Mouse (Mus musculus): Measurements from ENCODE around the gene Pgm2. TPM values are rescaled to one million over a fixed set of nuclear protein-coding genes. Genes with fewer than 3 reads are reported as not detected.

Gene Pgm2
- total and polyA plus RNA-seq, 3 experiments, result 9.8 to 27.2 (median 22.5) TPM

GRCm38 (mm10) chr5:64136325-64136724 is 43.6 kb downstream of the Pgm2 start (continued):
- TF ChIP-seq TCF12 (IDR thresholded peaks at IDR 0.05; ENCODE audit: low read depth, low read length), result no peak
- no peak for TF ChIP-seq MYC (IDR thresholded peaks at IDR 0.05; ENCODE audit: low read depth, low read length)
- TF ChIP-seq MAFK (IDR thresholded peaks at IDR 0.05; ENCODE audit: insufficient replicate concordance, low read length), result no peak
- no peak for TF ChIP-seq BHLHE40 (IDR thresholded peaks at IDR 0.05; ENCODE audit: low read depth, low read length)

- no peak for TF ChIP-seq ELF1 (IDR thresholded peaks at IDR 0.05; ENCODE audit: low read depth, low read length)
- no peak for TF ChIP-seq SIN3A (IDR thresholded peaks at IDR 0.05; ENCODE audit: low read length)
- no peak for TF ChIP-seq CHD1 (IDR thresholded peaks at IDR 0.05; ENCODE audit: low read depth, low read length)
- TF ChIP-seq EP300 (IDR thresholded peaks at IDR 0.05; ENCODE audit: low read length), result no peak
- no peak for TF ChIP-seq ZC3H11A (IDR thresholded peaks at IDR 0.05; ENCODE audit: low read depth, low read length)
- TF ChIP-seq POLR2A (IDR thresholded peaks at IDR 0.05; ENCODE audit: low read depth, low read length), result no peak
- no peak for TF ChIP-seq TBP (conservative IDR thresholded peaks at IDR 0.05; ENCODE audit: low read depth, low read length)
- no peak for TF ChIP-seq USF1 (IDR thresholded peaks at IDR 0.05; ENCODE audit: low read depth, low read length)
- TF ChIP-seq HCFC1 (IDR thresholded peaks at IDR 0.05; ENCODE audit: low read depth, low read length), result no peak
- TF ChIP-seq MAFK (IDR thresholded peaks at IDR 0.05; ENCODE audit: insufficient replicate concordance, low read length), result no peak
- no peak for TF ChIP-seq MYC (IDR thresholded peaks at IDR 0.05; ENCODE audit: low read depth, low read length)
- TF ChIP-seq ZMIZ1 (IDR thresholded peaks at IDR 0.05; ENCODE audit: low read depth, low read length), result no peak
- no peak for TF ChIP-seq MAX (IDR thresholded peaks at IDR 0.05; ENCODE audit: low read length)
- no peak for TF ChIP-seq ETS1 (conservative IDR thresholded peaks at IDR 0.05; ENCODE audit: low read depth, low read length)
- TF ChIP-seq GABPA (IDR thresholded peaks at IDR 0.05; ENCODE audit: insufficient replicate concordance, low read depth, low read length), result no peak
- TF ChIP-seq JUN (IDR thresholded peaks at IDR 0.05; ENCODE audit: insufficient read depth, low read depth, low read length), result no peak
- TF ChIP-seq ZKSCAN1 (IDR thresholded peaks at IDR 0.05; ENCODE audit: borderline replicate concordance, low read depth, low read length), result no peak
- no peak for TF ChIP-seq CTCF (conservative IDR thresholded peaks at IDR 0.05 in 1 of 2, IDR thresholded peaks at IDR 0.05 in 1 of 2; ENCODE audit: low read depth in 2 of 2, low read length in 2 of 2)
- no peak for TF ChIP-seq JUND (conservative IDR thresholded peaks at IDR 0.05; ENCODE audit: low read depth, low read length)
- TF ChIP-seq MXI1 (IDR thresholded peaks at IDR 0.05; ENCODE audit: low read depth, low read length), result no peak
- Histone ChIP-seq H3K36me3 (replicated peaks in 1 of 2; ENCODE audit: control insufficient read depth in 1 of 2, insufficient read depth in 1 of 2, low read length in 1 of 2) (no peaks in the 10 kb centered on the region), H3K4me3 (replicated peaks in 1 of 3; ENCODE audit: low read depth in 2 of 3, low read length in 2 of 3, poor library complexity in 1 of 3) (no peak overlapping the region), H3K4me2 (ENCODE audit: insufficient read depth, low read depth, poor library complexity, severe bottlenecking) (no peak overlapping the region), H3K4me1 (ENCODE audit: control insufficient read depth in 1 of 2, insufficient read depth in 2 of 2) (peaks cover 3 to 7% of the 10 kb centered on the region in 2 experiments; a peak in 3 of 4 replicates), H3K79me2 (replicated peaks; ENCODE audit: control insufficient read depth, extremely low read depth, insufficient read depth, poor library complexity, severe bottlenecking) (no peaks in the 10 kb centered on the region), H3K9ac (ENCODE audit: insufficient read depth, low read depth) (no peak overlapping the region), H3K9me3 (replicated peaks; ENCODE audit: low read length) (no peaks in the 10 kb centered on the region), H3K27ac (ENCODE audit: insufficient read depth, low read depth) (no peak overlapping the region), H3K27me3 (replicated peaks) (no peaks in the 10 kb centered on the region)
- in situ Hi-C loops (cut with MboI; ENCODE audit: low pct_ligation_motif_present, low pct_unique_long_range_greater_than_20kb, low sequenced_read_pairs) (no loop called here), dilution Hi-C loops (cut with MboI; ENCODE audit: extremely low pct_ligation_motif_present, extremely low pct_unique_long_range_greater_than_20kb, low sequenced_read_pairs) (no loop called here)
- no peak for DNase-seq (ENCODE audit: extremely low read depth)
Observed at GRCm38 (mm10) chr5:64140202-64140601, 47.5 kb downstream of the Pgm2 start.

All from CH12.LX (cell line).